Mouse (Mus musculus) lung, postnatal 4 days (tissue): ENCODE measurements around the gene Amn.

Source experiments
- DNase-seq, 2 experiments: peaks; one replicate each; pipeline ENCODE4 v3.0.0; 2021

Amn gene

GRCm38 (mm10) chr12:111324536-111324935 is 53.6 kb downstream of the Amn start:
- no peak for DNase-seq

GRCm38 (mm10) chr12:111324949-111325348 is 54.1 kb downstream of the Amn start:
- no peak for DNase-seq

- no peak for DNase-seq
Observed at GRCm38 (mm10) chr12:111325744-111326424, 55.0 kb downstream of the Amn start.
